Mouse (Mus musculus) testis, adult 2 months (tissue): ENCODE results near the gene Gtf2ird1.

Experiments used
- CTCF ChIP-seq: fragments of 200-500 bp; IDR thresholded peaks from 2 replicates; pipeline ENCODE4 v1.5.1; 2012; ENCODE audit warnings: low read depth, mild to moderate bottlenecking, inconsistent platforms, low read length, moderate library complexity; ENCODE audit not compliant: control insufficient read depth, insufficient read depth, insufficient replicate concordance
- POLR2A ChIP-seq: fragments of 200-500 bp; IDR thresholded peaks from 2 replicates; pipeline ENCODE4 v1.6.1; 2012; ENCODE audit warnings: low read depth, mild to moderate bottlenecking, inconsistent platforms, low read length, moderate library complexity; ENCODE audit not compliant: control insufficient read depth

DNA sequence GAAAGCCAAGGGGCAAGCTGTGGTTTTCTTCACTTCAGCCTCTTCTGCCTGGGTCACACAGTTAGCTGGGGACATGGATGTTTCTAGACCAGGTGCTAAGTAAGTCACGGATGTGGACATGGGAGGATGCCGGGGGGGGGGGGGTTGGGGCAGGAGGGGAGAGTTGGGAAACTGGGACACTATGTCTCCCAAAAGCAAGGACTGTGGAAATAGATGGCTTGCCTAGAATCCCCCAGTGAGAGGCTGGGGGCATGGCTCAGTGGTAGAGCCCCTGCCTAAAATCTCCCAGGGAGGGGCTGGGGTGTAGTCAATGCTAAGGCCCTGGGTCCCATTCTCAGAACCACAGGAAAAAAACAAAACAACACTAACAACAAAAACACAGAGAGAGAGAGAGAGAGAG lies 34.7 kb upstream of the Gtf2ird1 start:
- TF ChIP-seq POLR2A (no peak), CTCF (no peak)
